Comparison of ENCODE assay signal across 8 mouse cellular contexts in the genomic region with DNA sequence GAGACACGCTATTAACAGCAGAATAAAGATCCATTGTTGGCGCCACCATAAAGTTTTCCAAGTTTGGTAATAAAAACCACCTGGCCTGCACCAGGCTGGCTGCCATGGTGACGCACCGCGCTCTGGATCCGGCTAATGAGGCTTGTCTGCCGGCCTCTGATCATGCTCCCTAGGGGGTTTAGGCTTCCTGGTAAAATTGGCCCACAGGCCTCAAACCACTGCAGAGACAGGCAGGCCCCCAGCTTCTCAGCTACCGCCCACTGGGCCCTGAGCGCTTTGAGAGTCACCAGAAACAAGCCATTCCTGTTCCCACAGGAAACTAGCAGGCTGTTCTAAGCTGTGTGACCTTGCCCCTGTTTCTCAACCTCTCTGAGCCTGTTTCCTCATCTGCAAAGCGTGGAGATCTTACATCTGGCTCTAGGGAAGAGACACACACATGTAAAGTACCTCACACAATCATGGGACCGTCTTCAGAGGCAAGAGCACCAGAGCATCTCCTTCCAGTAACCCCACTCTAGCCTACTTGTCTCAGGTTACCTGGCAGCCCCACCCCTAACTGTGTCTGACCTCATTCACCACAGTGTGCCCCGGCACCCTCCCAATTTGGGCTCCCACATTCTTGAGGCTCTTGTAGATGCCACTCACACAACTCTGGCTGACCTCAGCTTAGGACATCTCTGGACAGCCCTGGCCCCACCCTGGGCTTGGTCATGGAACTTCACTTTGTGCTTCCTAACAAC.
DNase-seq lines count a peak whose midpoint lies in the region; ATAC-seq and TF ChIP-seq lines count a peak whose summit lies in the region.

No protein-coding gene starts in this region.

- no peak overlapping the region for H3K27ac ChIP-seq in CH12.LX (ENCODE audit: insufficient read depth, low read depth)
- peak overlapping the region; percentile 38; the same call in 1 of the 2 replicates for H3K27ac ChIP-seq in kidney, embryonic 15.5 days
- H3K27ac ChIP-seq in neural tube, embryonic 14.5 days (ENCODE audit: low read depth, low read length) = no peak overlapping the region

- in situ Hi-C loops in CH12.LX (cut with MboI; ENCODE audit: low pct_ligation_motif_present, low pct_unique_long_range_greater_than_20kb, low sequenced_read_pairs) = no loop called here

- WGBS in kidney, embryonic 15.5 days = 12% methylated on average over 12 of the region's 12 CpGs
- 20% methylated on average over 12 of the region's 12 CpGs for WGBS in neural tube, embryonic 14.5 days

- dilution Hi-C loops in CH12.LX (cut with MboI; ENCODE audit: extremely low pct_ligation_motif_present, extremely low pct_unique_long_range_greater_than_20kb, low sequenced_read_pairs) = no loop called here

- TF ChIP-seq EP300 in CH12.LX (IDR thresholded peaks at IDR 0.05; ENCODE audit: low read length) = no peak

- H3K9ac ChIP-seq in CH12.LX (ENCODE audit: insufficient read depth, low read depth) = no peak overlapping the region
- H3K9ac ChIP-seq in kidney, embryonic 15.5 days = no peak overlapping the region
- H3K9ac ChIP-seq in neural tube, embryonic 14.5 days (replicated peaks; ENCODE audit: low read depth, low read length) = no peak overlapping the region

- TF ChIP-seq CTCF in CH12.LX (conservative IDR thresholded peaks at IDR 0.05 in 1 of 2, IDR thresholded peaks at IDR 0.05 in 1 of 2; ENCODE audit: low read depth in 2 of 2, low read length in 2 of 2) = no peak

- no peaks in the 10 kb centered on the region for H3K79me2 ChIP-seq in CH12.LX (replicated peaks; ENCODE audit: control insufficient read depth, extremely low read depth, insufficient read depth, poor library complexity, severe bottlenecking)

- no peaks in the 10 kb centered on the region for H3K27me3 ChIP-seq in CH12.LX (replicated peaks)
- H3K27me3 ChIP-seq in kidney, embryonic 15.5 days = peaks cover 4% of the 10 kb centered on the region; the same call in 1 of the 2 replicates
- no peaks in the 10 kb centered on the region for H3K27me3 ChIP-seq in neural tube, embryonic 14.5 days (ENCODE audit: control insufficient read depth, insufficient read depth, low read length)

- no peak for TF ChIP-seq POLR2A in CH12.LX (IDR thresholded peaks at IDR 0.05; ENCODE audit: low read depth, low read length)

- H3K4me3 ChIP-seq in CH12.LX (replicated peaks in 1 of 3; ENCODE audit: low read depth in 2 of 3, low read length in 2 of 3, poor library complexity in 1 of 3) = no peak overlapping the region
- H3K4me3 ChIP-seq in kidney, embryonic 15.5 days (replicated peaks) = no peak overlapping the region
- no peak overlapping the region for H3K4me3 ChIP-seq in neural tube, embryonic 14.5 days (ENCODE audit: low read depth, low read length)

- peak; percentile 66 for ATAC-seq in kidney, embryonic 15.5 days (replicated peaks; ENCODE audit: low FRiP score)
- ATAC-seq in neural tube, embryonic 14.5 days (ENCODE audit: low read depth) = peak; percentile 50; the same call in 1 of the 2 replicates

- no peaks in the 10 kb centered on the region for H3K36me3 ChIP-seq in CH12.LX (replicated peaks in 1 of 2; ENCODE audit: control insufficient read depth in 1 of 2, insufficient read depth in 1 of 2, low read length in 1 of 2)
- H3K36me3 ChIP-seq in kidney, embryonic 15.5 days = no peaks in the 10 kb centered on the region
- H3K36me3 ChIP-seq in neural tube, embryonic 14.5 days (ENCODE audit: control insufficient read depth, insufficient read depth, low read length) = no peaks in the 10 kb centered on the region

- DNase-seq in adrenal gland, postnatal 10 days = peak; percentile 43
- no peak for DNase-seq in adrenal gland, adult 18-20 months (ENCODE audit: low spot score in 2 of 2)
- DNase-seq in CH12.LX (ENCODE audit: extremely low read depth) = peak; percentile 77
- peak; percentile 67 for DNase-seq in gastrocnemius, adult 18-20 months (ENCODE audit: low spot score)
- no peak for DNase-seq in urinary bladder, postnatal 10 days (ENCODE audit: low spot score)
- no peak for DNase-seq in cerebellum, postnatal 25 days

- no peak for TF ChIP-seq RAD21 in CH12.LX (IDR thresholded peaks at IDR 0.05; ENCODE audit: low read depth, low read length)

- H3K9me3 ChIP-seq in CH12.LX (replicated peaks; ENCODE audit: low read length) = no peaks in the 10 kb centered on the region
- no peaks in the 10 kb centered on the region for H3K9me3 ChIP-seq in kidney, embryonic 15.5 days (replicated peaks)
- no peaks in the 10 kb centered on the region for H3K9me3 ChIP-seq in neural tube, embryonic 14.5 days (ENCODE audit: control insufficient read depth, low read length)

- H3K4me1 ChIP-seq in CH12.LX (ENCODE audit: control insufficient read depth in 1 of 2, insufficient read depth in 2 of 2) = peaks cover 13 to 42% of the 10 kb centered on the region in 2 experiments; a peak in 3 of 4 replicates
- H3K4me1 ChIP-seq in kidney, embryonic 15.5 days = peaks cover 40% of the 10 kb centered on the region
- peaks cover 10% of the 10 kb centered on the region for H3K4me1 ChIP-seq in neural tube, embryonic 14.5 days (ENCODE audit: control insufficient read depth, insufficient read depth, low read length)

- H3K4me2 ChIP-seq in CH12.LX (ENCODE audit: insufficient read depth, low read depth, poor library complexity, severe bottlenecking) = no peak overlapping the region
- no peak overlapping the region for H3K4me2 ChIP-seq in kidney, embryonic 15.5 days
- no peak overlapping the region for H3K4me2 ChIP-seq in neural tube, embryonic 14.5 days (ENCODE audit: low read depth, low read length)

TF ChIP-seq in CH12.LX, 34 proteins besides CTCF, POLR2A, EP300 and RAD21:
- TF ChIP-seq KAT2A (IDR thresholded peaks at IDR 0.05; ENCODE audit: insufficient replicate concordance, low read length) = no peak
- TF ChIP-seq SIN3A (IDR thresholded peaks at IDR 0.05; ENCODE audit: low read length) = no peak
- TF ChIP-seq CHD2 (IDR thresholded peaks at IDR 0.05; ENCODE audit: low read length) = no peak
- TF ChIP-seq ZMIZ1 (IDR thresholded peaks at IDR 0.05; ENCODE audit: low read depth, low read length) = no peak
- TF ChIP-seq CHD1 (IDR thresholded peaks at IDR 0.05; ENCODE audit: low read depth, low read length) = no peak
- no peak for TF ChIP-seq ELF1 (IDR thresholded peaks at IDR 0.05; ENCODE audit: low read depth, low read length)
- no peak for TF ChIP-seq SMC3 (IDR thresholded peaks at IDR 0.05; ENCODE audit: low read depth, low read length)
- TF ChIP-seq MAZ (IDR thresholded peaks at IDR 0.05; ENCODE audit: low read depth, low read length) = no peak
- TF ChIP-seq MAX (IDR thresholded peaks at IDR 0.05; ENCODE audit: low read length) = no peak
- no peak for TF ChIP-seq MYC (IDR thresholded peaks at IDR 0.05; ENCODE audit: low read depth, low read length)
- TF ChIP-seq ZC3H11A (IDR thresholded peaks at IDR 0.05; ENCODE audit: low read depth, low read length) = no peak
- TF ChIP-seq ZKSCAN1 (IDR thresholded peaks at IDR 0.05; ENCODE audit: borderline replicate concordance, low read depth, low read length) = no peak
- TF ChIP-seq E2F4 (IDR thresholded peaks at IDR 0.05; ENCODE audit: insufficient replicate concordance, low read depth, low read length) = no peak
- no peak for TF ChIP-seq NRF1 (IDR thresholded peaks at IDR 0.05; ENCODE audit: low read depth, low read length)
- no peak for TF ChIP-seq MAFK (IDR thresholded peaks at IDR 0.05; ENCODE audit: insufficient replicate concordance, low read length)
- no peak for TF ChIP-seq MEF2A (IDR thresholded peaks at IDR 0.05; ENCODE audit: borderline replicate concordance, low read depth, low read length)
- no peak for TF ChIP-seq USF1 (IDR thresholded peaks at IDR 0.05; ENCODE audit: low read depth, low read length)
- TF ChIP-seq USF2 (conservative IDR thresholded peaks at IDR 0.05; ENCODE audit: low read depth, low read length) = no peak
- no peak for TF ChIP-seq MXI1 (IDR thresholded peaks at IDR 0.05; ENCODE audit: low read depth, low read length)

Comparison
In these comparisons a context has a peak if more than half of its experiments do, and no peak if none do; other contexts are left out.
1. DNase-seq: peak in adrenal gland, postnatal 10 days (single experiment), CH12.LX (single experiment) and gastrocnemius, adult 18-20 months (single experiment); none in adrenal gland, adult 18-20 months (0 of 2), urinary bladder, postnatal 10 days (single experiment) and cerebellum, postnatal 25 days (0 of 2).